Mouse (Mus musculus) kidney, adult 2 months (tissue): Measurements from ENCODE around the gene Fhdc1. TPM values are rescaled to one million over a fixed set of nuclear protein-coding genes. Genes with fewer than 3 reads are reported as not detected.
A peak's percentile ranks its signal among the peaks of the same experiment; 100 is the strongest.

Experiments used
- DNase-seq: peaks from one replicate; pipeline ENCODE4 v3.0.0; 2021
- H3K27ac ChIP-seq: fragments of 200-500 bp; 2 replicates; pipeline ENCODE4 v1.5.1; 2012; ENCODE audit warnings: low read depth, low read length, control low read depth, inconsistent platforms; ENCODE audit not compliant: insufficient read depth
- H3K27me3 ChIP-seq: fragments of 200-500 bp; replicated peaks from 2 replicates; pipeline ENCODE4 v1.6.1; 2012; ENCODE audit warnings: mild to moderate bottlenecking, moderate library complexity, low read length, inconsistent platforms; ENCODE audit not compliant: control insufficient read depth, insufficient read depth
- H3K36me3 ChIP-seq: fragments of 200-500 bp; 2 replicates; pipeline ENCODE4 v1.6.1; 2012; ENCODE audit warnings: mild to moderate bottlenecking, moderate library complexity, low read length, inconsistent platforms; ENCODE audit not compliant: control insufficient read depth, insufficient read depth
- H3K4me1 ChIP-seq: fragments of 200-500 bp; 2 replicates; pipeline ENCODE4 v1.6.1; 2011; ENCODE audit warnings: low read length; ENCODE audit not compliant: control insufficient read depth, insufficient read depth
- H3K4me3 ChIP-seq: fragments of 200-500 bp; 2 replicates; pipeline ENCODE4 v1.5.1; 2011; ENCODE audit warnings: mild to moderate bottlenecking, low read depth, low read length, control low read depth; ENCODE audit not compliant: insufficient read depth
- CTCF ChIP-seq: fragments of 200-500 bp; conservative IDR thresholded peaks from 2 replicates; pipeline ENCODE4 v1.5.1; 2011; ENCODE audit warnings: low read depth, mild to moderate bottlenecking, control low read depth, low read length, moderate library complexity, mixed read lengths; ENCODE audit not compliant: insufficient read depth, insufficient read length
- POLR2A ChIP-seq: fragments of 200-500 bp; IDR thresholded peaks from one replicate; pipeline ENCODE4 v1.6.1; 2011; ENCODE audit warnings: low read depth, low read length, control low read depth
- WGBS: fragments of 180-500 bp; shearing (Covaris S2); methylation state at CpG from one replicate; pipeline ENCODE4 v1.1.7; 2018; 5-methylcytosine and 5-hydroxymethylcytosine counted together
- polyA plus RNA-seq: library from polyadenylated mRNA; depleted of rRNA; stranded (reverse); fragments of >200 nt; gene quantifications from 2 replicates; pipeline ENCODE4 v1.2.3, GENCODE M21; 2012

Fhdc1 gene
- polyA plus RNA-seq, 1 experiment, result 0.80 TPM

DNA sequence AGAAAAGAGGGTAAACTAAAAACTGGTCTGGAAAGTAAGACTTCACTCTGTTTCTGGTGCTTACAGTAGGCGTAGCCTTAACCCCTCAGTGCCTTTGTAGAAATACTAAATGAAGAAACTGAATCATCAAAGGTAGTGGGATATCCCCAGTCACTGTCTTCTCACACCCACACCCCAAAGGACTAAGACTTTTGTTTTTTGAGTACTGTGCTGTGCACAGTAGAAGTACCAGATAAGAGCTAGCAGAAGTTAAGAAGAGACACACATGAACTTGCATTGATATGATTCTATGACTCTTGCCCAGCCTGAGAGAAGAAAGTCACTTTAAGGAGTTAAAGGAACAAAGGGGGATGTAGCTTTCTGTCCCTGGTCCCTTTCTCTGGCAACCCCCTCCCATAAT, 2.7 kb downstream of the Fhdc1 start:
- H3K36me3 ChIP-seq, result no peaks in the 10 kb centered on the region
- TF ChIP-seq POLR2A (no peak), CTCF (no peak)
- H3K4me3 ChIP-seq, result no peak overlapping the region
- no peak overlapping the region for H3K27ac ChIP-seq
- no peak for DNase-seq
- H3K27me3 ChIP-seq, result no peaks in the 10 kb centered on the region
- H3K4me1 ChIP-seq, result 0 out of 2 replicates have a peak, but pooled peaks cover 3% of the 10 kb centered on the region
- 100% methylated on average over 1 of the region's 1 CpGs for WGBS

DNA sequence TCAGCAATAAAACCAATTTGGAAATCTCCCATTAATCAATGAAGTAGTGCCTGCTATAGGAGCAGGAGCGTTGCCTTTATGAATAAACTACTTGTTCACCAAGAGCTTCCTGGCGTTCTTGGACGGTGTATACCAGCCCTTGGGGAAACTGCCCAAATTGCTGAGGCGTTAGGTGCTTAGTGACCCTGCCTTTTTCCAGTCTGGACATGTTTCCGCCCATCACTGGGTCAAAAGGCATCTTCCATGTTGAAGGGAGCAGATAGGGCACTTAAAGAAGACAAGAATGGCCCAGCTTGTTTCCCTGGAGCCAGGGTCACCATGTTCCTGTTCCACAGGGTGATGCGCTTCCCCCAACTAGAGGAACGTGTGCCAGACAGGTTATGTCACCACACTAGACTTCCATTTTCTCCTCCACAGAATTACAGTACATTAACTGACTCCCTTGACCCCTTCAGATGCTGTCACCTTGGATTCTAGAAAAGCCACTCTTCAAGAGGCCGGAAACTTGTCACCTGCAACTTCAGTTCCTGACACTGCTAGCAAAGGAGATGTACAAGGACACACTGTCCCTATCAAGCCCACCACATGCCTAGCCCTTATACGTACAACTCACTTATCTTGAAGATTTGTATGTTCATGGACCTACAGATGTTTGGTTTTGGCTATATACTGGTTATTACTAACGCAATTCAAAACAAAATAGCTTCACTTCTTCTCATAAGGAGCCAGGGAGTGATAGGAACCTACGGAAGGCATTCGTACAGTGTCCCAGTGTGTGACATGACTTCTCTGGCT, 5.1 kb downstream of the Fhdc1 start:
- DNase-seq, result no peak
- H3K27me3 ChIP-seq, result no peaks in the 10 kb centered on the region
- H3K27ac ChIP-seq, result no peak overlapping the region
- 95% methylated on average over 12 of the region's 12 CpGs for WGBS
- TF ChIP-seq POLR2A (no peak), CTCF (no peak)
- H3K4me3 ChIP-seq, result no peak overlapping the region
- no peaks in the 10 kb centered on the region for H3K36me3 ChIP-seq
- no peaks in the 10 kb centered on the region for H3K4me1 ChIP-seq

DNA sequence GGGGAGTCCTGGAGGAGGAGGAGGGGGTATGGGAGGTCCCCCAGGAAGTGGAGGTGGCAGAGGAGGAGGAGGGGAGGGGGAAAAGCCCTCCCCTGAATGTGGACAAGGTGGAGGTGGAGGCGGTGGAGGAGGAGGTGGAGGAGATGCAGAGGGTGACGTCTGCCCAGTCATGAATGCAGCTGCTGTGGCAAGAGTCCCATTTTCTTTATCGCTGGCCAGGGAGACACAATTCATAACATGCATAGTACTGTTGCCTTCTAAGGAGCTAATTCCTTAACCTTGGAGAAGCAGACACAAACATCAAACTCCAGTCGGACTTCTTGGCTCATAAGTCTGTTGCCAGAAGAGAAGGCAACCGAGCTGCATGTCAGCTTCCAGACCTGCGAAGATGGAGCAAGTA, 5.8 kb downstream of the Fhdc1 start:
- Histone ChIP-seq H3K4me1 (no peaks in the 10 kb centered on the region), H3K4me3 (no peak overlapping the region), H3K27ac (no peak overlapping the region), H3K36me3 (no peaks in the 10 kb centered on the region), H3K27me3 (no peaks in the 10 kb centered on the region)
- WGBS, result 88% methylated on average over 6 of the region's 6 CpGs
- no peak for DNase-seq
- no peak for TF ChIP-seq POLR2A
- no peak for TF ChIP-seq CTCF

DNA sequence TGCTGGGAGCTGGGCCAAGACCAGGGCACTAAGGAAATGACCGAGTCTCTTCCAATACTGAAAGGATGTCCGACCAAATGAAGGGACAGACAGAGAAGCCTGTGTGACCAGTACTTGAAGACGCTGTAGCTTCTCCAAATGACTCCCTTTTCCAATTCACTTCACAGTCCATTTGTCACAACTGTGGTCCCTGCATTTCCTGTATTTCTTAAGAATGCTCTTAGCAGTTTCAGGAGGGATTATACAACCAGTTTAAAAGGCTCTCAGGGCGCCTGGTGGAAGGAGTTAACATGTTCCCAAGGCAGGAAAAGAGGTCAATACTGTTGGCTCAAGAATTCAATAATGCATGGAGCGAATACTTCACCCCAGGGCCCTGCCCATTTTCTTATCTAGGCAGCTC, 7.3 kb downstream of the Fhdc1 start:
- DNase-seq, result peak; percentile 40
- TF ChIP-seq CTCF (no peak), POLR2A (no peak)
- Histone ChIP-seq H3K27ac (no peak overlapping the region), H3K4me1 (no peaks in the 10 kb centered on the region), H3K4me3 (no peak overlapping the region), H3K36me3 (no peaks in the 10 kb centered on the region), H3K27me3 (no peaks in the 10 kb centered on the region)
- 49% methylated on average over 5 of the region's 5 CpGs for WGBS

DNA sequence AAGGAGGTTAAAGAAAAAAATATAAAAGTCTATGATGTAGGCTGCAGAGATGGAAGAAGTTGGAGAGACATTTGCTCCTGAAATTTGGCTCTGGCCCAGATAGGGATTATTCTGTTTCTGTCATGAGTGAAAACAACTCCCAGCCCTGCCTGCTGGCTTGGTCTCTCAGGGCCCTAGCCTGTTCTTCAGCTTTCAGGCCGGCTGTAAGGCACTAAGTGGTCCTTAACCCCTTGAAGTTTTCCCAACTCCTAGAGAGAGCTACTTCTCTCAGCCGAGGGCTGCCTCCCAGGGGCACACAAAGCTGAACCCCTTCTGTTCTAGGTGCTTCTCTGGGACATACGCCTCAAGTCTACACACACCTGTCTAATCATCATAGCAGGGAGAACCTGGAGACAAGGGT, 7.7 kb downstream of the Fhdc1 start:
- Histone ChIP-seq H3K36me3 (no peaks in the 10 kb centered on the region), H3K4me1 (no peaks in the 10 kb centered on the region), H3K27ac (no peak overlapping the region), H3K4me3 (no peak overlapping the region), H3K27me3 (no peaks in the 10 kb centered on the region)
- 51% methylated on average over 3 of the region's 3 CpGs for WGBS
- DNase-seq, result no peak
- TF ChIP-seq POLR2A, result no peak
- TF ChIP-seq CTCF, result no peak

DNA sequence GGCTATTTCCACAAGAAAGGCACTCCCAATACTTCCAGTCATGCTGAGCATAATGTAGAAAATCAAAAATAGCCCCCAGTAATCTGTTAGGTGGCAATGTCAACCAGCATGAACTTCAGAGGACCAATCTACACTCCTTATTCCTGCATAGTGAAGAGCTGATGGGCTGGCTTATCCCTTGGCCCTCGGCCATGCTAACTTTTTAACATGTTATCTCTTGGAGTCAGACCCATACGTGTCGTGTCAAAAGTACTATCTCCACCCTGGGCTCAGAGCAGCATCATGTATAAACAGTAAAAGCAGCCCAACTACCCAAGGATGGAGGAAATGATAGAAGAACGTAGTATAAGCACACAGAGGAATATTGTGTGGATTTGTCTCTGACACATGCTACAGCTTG, 9.1 kb downstream of the Fhdc1 start:
- DNase-seq, result no peak
- no peaks in the 10 kb centered on the region for H3K27me3 ChIP-seq
- no peak for TF ChIP-seq POLR2A
- TF ChIP-seq CTCF, result no peak
- no peaks in the 10 kb centered on the region for H3K36me3 ChIP-seq
- no peaks in the 10 kb centered on the region for H3K4me1 ChIP-seq
- H3K4me3 ChIP-seq, result no peak overlapping the region
- WGBS, result 92% methylated on average over 4 of the region's 4 CpGs
- H3K27ac ChIP-seq, result no peak overlapping the region

DNA sequence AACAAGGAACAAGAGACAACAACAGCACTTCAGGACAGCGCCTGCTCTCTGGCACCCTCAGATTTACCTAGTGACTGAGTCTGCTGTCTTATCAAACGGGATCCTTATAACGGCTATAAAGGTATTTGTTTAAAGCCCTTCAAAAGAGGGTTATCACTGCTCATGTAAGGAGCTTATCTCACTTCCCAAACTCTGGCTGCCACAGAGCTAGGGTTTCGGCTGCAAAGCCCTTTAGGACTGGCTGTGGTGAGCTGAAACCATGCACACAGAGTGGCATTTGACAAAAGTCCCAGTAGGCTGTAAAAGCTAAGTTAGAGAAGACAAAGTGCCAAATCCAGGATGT, 12.1 kb downstream of the Fhdc1 start:
- WGBS, result 77% methylated on average over 4 of the region's 4 CpGs
- no peak for DNase-seq
- H3K27ac ChIP-seq, result no peak overlapping the region
- no peak for TF ChIP-seq CTCF
- no peak for TF ChIP-seq POLR2A
- H3K4me3 ChIP-seq, result no peak overlapping the region
- no peaks in the 10 kb centered on the region for H3K27me3 ChIP-seq
- no peaks in the 10 kb centered on the region for H3K4me1 ChIP-seq
- H3K36me3 ChIP-seq, result no peaks in the 10 kb centered on the region
